Mouse (Mus musculus) hindbrain, postnatal 0 days (tissue): ENCODE results near the gene Bace1. TPM values are rescaled to one million over a fixed set of nuclear protein-coding genes. Genes with fewer than 3 reads are reported as not detected.

ENCODE experiments used
- ATAC-seq: fragments of 200-750 bp; cut with Nextera tagmentation; 2 replicates; pipeline ENCODE4 v1.8.0; 2017; ENCODE audit warnings: mild to moderate bottlenecking, moderate TSS enrichment, moderate library complexity
- DNase-seq: peaks from one replicate; pipeline ENCODE4 v3.0.0-alpha.2; 2015; ENCODE audit warnings: low spot score
- H3K27ac ChIP-seq: fragments of 300-500 bp; sonication (generic); 2 replicates; pipeline ENCODE4 v1.5.1; 2014; ENCODE audit warnings: mild to moderate bottlenecking
- H3K27me3 ChIP-seq: fragments of 300-500 bp; sonication (generic); 2 replicates; pipeline ENCODE4 v1.6.1; 2014; ENCODE audit warnings: low read length, mixed read lengths; ENCODE audit not compliant: insufficient read depth
- H3K36me3 ChIP-seq: fragments of 300-500 bp; sonication (generic); 2 replicates; pipeline ENCODE4 v1.6.1; 2014; ENCODE audit warnings: low read length, mixed read lengths; ENCODE audit not compliant: insufficient read depth
- H3K4me1 ChIP-seq: fragments of 300-500 bp; sonication (generic); 2 replicates; pipeline ENCODE4 v1.6.1; 2014; ENCODE audit warnings: antibody characterized with exemption, low read length, mixed read lengths; ENCODE audit not compliant: insufficient read depth
- H3K4me2 ChIP-seq: fragments of 300-500 bp; sonication (generic); 2 replicates; pipeline ENCODE4 v1.6.1; 2014; ENCODE audit warnings: low read depth, mild to moderate bottlenecking, low read length, moderate library complexity, mixed read lengths
- H3K4me3 ChIP-seq: fragments of 300-500 bp; sonication (generic); 2 replicates; pipeline ENCODE4 v1.5.1; 2014; ENCODE audit warnings: low read length
- H3K9ac ChIP-seq: fragments of 300-500 bp; sonication (generic); replicated peaks from 2 replicates; pipeline ENCODE4 v1.6.1; 2014; ENCODE audit warnings: mild to moderate bottlenecking, low read length, moderate library complexity, mixed read lengths
- H3K9me3 ChIP-seq: fragments of 300-500 bp; sonication (generic); 2 replicates; pipeline ENCODE4 v1.6.1; 2016; ENCODE audit warnings: low read length, mixed read lengths
- CTCF ChIP-seq: IDR thresholded peaks from 2 replicates; pipeline ENCODE4 v1.5.1; 2016; ENCODE audit warnings: antibody characterized with exemption, control low read depth, low read depth
- WGBS: fragments of 180-500 bp; shearing (Covaris S2); extraction: QIAGEN DNeasy Blood & Tissue Kit; methylation state at CpG from one replicate; pipeline ENCODE4 v1.1.7; 2014; 5-methylcytosine and 5-hydroxymethylcytosine counted together
- polyA plus RNA-seq: library from polyadenylated mRNA; unstranded; fragments of >200 nt; fragmentation: Nextera tagmentation; extraction: Ambion mirVana; gene quantifications from 2 replicates; pipeline ENCODE4 v1.2.1, GENCODE M21; 2015
- total RNA-seq: library from RNA; depleted of rRNA; stranded (reverse); fragments of >200 nt; gene quantifications from 2 replicates; pipeline ENCODE4 v1.2.3, GENCODE M21; 2014; rRNA removed

The Bace1 gene
- total RNA-seq, result 77.0 and 92.0 TPM in 2 replicates
- polyA plus RNA-seq, result 39.3 TPM in 2 replicates

DNA sequence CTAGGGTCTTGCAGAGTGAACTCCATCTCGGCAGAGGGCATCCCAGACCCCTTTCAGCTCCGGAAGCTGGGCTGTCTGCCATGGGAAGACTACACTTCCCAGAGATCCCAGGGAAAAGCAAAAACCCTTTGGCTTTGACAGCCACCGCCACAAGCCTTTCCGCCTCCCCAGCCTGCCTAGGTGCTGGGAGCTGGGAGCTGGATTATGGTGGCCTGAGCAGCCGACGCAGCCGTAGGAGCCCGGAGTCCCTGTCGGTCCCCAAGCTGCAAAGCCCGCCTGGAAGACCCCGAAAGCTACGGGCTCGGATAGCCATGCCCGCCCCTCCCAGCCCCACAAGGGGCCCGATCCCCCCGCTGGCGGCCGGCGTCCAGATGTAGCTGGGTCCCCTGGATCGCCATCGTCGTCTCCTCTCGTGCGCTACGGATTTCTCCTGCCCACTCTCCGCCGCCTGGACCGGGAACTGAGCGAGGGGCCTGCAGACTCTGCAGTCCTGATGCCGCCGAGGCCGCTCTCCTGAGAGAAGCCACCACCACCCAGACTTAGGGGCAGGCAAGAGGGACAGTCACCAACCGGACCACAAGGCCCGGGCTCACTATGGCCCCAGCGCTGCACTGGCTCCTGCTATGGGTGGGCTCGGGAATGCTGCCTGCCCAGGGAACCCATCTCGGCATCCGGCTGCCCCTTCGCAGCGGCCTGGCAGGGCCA, at the start of gene Bace1:
TSS of gene Bace1 (plus strand) at position 147 of the 705 bp plus-strand sequence.
- 1% methylated on average over 40 of the region's 40 CpGs for WGBS
- Histone ChIP-seq H3K27ac (peak within 1 kb of the TSS; percentile 80), H3K4me1 (peaks cover 25% of the 10 kb centered on the region), H3K36me3 (no peaks in the 10 kb centered on the region), H3K4me3 (peak within 1 kb of the TSS; percentile 68), H3K27me3 (no peaks in the 10 kb centered on the region), H3K9ac (peak within 1 kb of the TSS; percentile 93), H3K9me3 (no peaks in the 10 kb centered on the region), H3K4me2 (peak within 1 kb of the TSS; percentile 95)
- ATAC-seq (peak; percentile 90), DNase-seq (peak; percentile 96)
- peak; percentile 64 for TF ChIP-seq CTCF

GRCm38 (mm10) chr9:45791456-45792142, 46.8 kb upstream of the Bace1 start:
- H3K4me2 ChIP-seq, result no peak overlapping the region
- H3K4me3 ChIP-seq, result no peak overlapping the region
- no peak for TF ChIP-seq CTCF
- no peaks in the 10 kb centered on the region for H3K9me3 ChIP-seq
- DNase-seq (peak; percentile 27), ATAC-seq (no peak)
- WGBS, result 50% methylated on average over 8 of the region's 8 CpGs
- H3K27ac ChIP-seq, result peak overlapping the region; percentile 51; the same call in 1 of the 2 replicates
- H3K4me1 ChIP-seq, result 0 out of 2 replicates have a peak, but pooled peaks cover 3% of the 10 kb centered on the region
- no peak overlapping the region for H3K9ac ChIP-seq
- H3K27me3 ChIP-seq, result no peaks in the 10 kb centered on the region
- no peaks in the 10 kb centered on the region for H3K36me3 ChIP-seq

DNA sequence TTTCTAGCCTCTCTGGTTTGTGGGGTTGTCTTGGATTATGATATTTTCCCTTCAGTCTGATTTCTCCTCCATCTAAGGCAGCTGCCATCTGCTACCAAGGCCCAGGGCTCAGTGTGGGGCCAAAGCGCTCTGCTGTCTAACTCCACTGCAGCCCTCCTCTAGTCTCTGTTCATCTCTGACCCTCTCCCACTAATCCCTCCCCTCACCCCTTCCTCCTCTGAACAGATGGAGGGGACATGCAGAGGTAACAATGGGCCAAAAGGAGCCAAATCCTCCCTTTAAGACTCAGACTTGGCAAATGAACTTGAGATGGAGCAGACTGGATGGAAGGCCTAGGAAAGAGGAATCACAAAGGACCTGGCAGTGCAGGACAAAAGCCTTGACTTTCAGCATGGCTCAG, 46.1 kb upstream of the Bace1 start:
- Histone ChIP-seq H3K27ac (peak overlapping the region; percentile 76), H3K4me3 (no peak overlapping the region), H3K9ac (no peak overlapping the region)

DNA sequence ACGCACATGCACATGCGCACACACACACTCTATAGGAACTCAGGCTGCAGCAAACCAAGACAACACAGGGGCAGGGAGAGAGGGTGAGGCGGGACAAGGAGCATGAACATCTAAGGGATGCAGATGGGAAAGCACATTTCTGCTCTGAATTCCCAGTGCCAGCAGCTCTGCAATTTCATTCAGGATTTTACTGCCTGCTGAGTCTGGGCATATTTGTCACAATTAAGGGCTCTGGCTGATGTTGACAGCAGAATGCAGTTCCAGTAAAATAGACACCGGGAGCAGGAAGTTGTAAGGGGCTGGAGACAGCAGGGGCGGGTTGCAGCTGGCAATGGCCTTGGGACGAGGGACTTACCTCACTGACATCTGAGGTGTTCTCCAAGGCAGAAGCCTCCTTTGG, 44.7 kb upstream of the Bace1 start:
- H3K36me3 ChIP-seq, result no peaks in the 10 kb centered on the region
- no peak overlapping the region for H3K4me3 ChIP-seq
- H3K27me3 ChIP-seq, result no peaks in the 10 kb centered on the region
- 62% methylated on average over 6 of the region's 6 CpGs for WGBS
- TF ChIP-seq CTCF, result no peak
- DNase-seq (peak; percentile 62), ATAC-seq (no peak)
- no peak overlapping the region for H3K4me2 ChIP-seq
- no peak overlapping the region for H3K9ac ChIP-seq
- H3K4me1 ChIP-seq, result peaks cover 7% of the 10 kb centered on the region; the same call in 1 of the 2 replicates
- peak overlapping the region; percentile 76; the same call in 1 of the 2 replicates for H3K27ac ChIP-seq
- H3K9me3 ChIP-seq, result no peaks in the 10 kb centered on the region

More for the DNA sequence above, 46.1 kb upstream of the Bace1 start:
- DNase-seq (peak; percentile 55), ATAC-seq (peak; percentile 48; the same call in 1 of the 2 replicates)
- TF ChIP-seq CTCF, result no peak
- 65% methylated on average over 1 of the region's 1 CpGs for WGBS
- Histone ChIP-seq H3K4me1 (0 out of 2 replicates have a peak, but pooled peaks cover 2% of the 10 kb centered on the region), H3K27me3 (no peaks in the 10 kb centered on the region), H3K4me2 (no peak overlapping the region), H3K9me3 (no peaks in the 10 kb centered on the region), H3K36me3 (no peaks in the 10 kb centered on the region)

DNA sequence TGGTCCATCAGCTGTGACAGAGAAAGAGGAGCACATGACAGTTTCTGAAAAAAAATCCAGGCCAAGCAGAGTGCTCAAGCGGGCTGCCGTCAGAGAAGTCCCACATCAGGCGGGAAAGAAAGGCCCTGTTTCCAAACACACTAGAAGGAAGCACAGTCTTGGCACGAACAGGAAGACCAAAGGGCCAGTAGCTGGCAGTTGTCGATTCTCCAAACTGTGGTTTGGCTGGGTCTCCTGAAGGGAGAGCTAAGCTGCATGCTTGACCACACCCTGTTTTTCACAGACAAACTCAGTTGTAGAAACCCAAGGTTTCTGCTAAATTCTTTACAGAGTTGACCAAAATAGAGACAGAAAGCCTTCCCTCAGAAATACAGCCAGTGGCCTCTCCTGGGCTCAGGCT, 42.7 kb upstream of the Bace1 start:
- H3K9me3 ChIP-seq, result no peaks in the 10 kb centered on the region

DNA sequence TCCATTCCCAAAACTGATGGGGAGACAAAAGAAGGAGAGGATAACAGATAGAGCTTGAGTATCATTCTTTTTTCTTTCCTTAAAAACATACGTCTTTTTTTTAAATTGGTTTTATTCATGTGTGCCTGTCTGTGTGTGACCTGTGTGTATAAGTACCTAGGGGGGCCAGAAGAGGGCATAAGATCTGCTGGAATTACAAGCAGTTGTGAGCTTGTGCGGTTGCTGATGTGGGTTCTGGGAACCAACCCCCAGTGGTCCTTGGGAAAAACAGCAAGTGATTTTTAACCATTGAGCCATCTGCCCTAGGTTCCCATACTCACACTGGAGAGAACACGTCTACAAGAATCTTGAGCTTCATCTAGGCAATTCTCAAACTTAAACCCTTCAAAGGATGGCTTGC, 41.1 kb upstream of the Bace1 start:
- Histone ChIP-seq H3K4me2 (no peak overlapping the region), H3K4me3 (no peak overlapping the region), H3K9ac (no peak overlapping the region), H3K27me3 (no peaks in the 10 kb centered on the region), H3K4me1 (peaks cover 7% of the 10 kb centered on the region; the same call in 1 of the 2 replicates), H3K36me3 (no peaks in the 10 kb centered on the region), H3K27ac (no peak overlapping the region; the same call in 1 of the 2 replicates), H3K9me3 (no peaks in the 10 kb centered on the region)
- WGBS, result 63% methylated on average over 3 of the region's 3 CpGs
- DNase-seq (no peak), ATAC-seq (no peak)
- peak; percentile 41 for TF ChIP-seq CTCF

More for the DNA sequence above, 42.7 kb upstream of the Bace1 start:
- H3K27ac ChIP-seq, result no peak overlapping the region
- H3K9ac ChIP-seq, result no peak overlapping the region
- TF ChIP-seq CTCF, result no peak
- H3K27me3 ChIP-seq, result no peaks in the 10 kb centered on the region
- ATAC-seq (no peak), DNase-seq (no peak)
- no peaks in the 10 kb centered on the region for H3K36me3 ChIP-seq
- 74% methylated on average over 5 of the region's 5 CpGs for WGBS
- no peak overlapping the region for H3K4me3 ChIP-seq
- H3K4me2 ChIP-seq, result no peak overlapping the region
- H3K4me1 ChIP-seq, result peaks cover 7% of the 10 kb centered on the region; the same call in 1 of the 2 replicates
